Mouse (Mus musculus): Measurements from ENCODE around the gene Pacrg. TPM values are rescaled to one million over a fixed set of nuclear protein-coding genes. Genes with fewer than 3 reads are reported as not detected.
A peak's percentile ranks its signal among the peaks of the same experiment; 100 is the strongest.

Pacrg gene
- polyA plus RNA-seq, 1 experiment: 1.6 TPM

DNA sequence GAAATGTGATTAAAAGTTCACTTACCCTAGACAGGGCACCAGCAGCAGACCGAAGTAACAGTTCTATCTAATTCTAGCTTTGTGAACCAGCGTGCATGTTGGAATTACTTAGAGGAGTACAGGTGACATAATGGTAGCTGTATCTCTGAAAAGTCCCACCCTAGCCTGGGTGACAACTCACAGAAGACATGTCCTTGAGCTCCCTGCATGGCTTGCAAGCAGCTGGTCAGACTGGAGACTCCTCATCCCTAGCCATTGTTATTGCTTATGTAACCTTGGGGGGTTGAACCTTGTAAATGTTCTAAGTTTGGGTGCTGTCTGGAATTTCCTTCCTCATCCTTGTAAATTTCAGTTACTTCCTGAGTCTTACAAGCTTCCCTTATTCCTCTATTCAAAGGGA is 462.5 kb downstream of the Pacrg start:
- H3K27ac ChIP-seq (replicated peaks; ENCODE audit: low read depth, low read length): no peak overlapping the region
- peaks cover 2% of the 10 kb centered on the region; the same call in 1 of the 2 replicates for H3K4me1 ChIP-seq (ENCODE audit: control insufficient read depth, insufficient read depth, insufficient read length, low read length)
- H3K4me3 ChIP-seq (ENCODE audit: insufficient read depth, low read depth, low read length): no peak overlapping the region

DNA sequence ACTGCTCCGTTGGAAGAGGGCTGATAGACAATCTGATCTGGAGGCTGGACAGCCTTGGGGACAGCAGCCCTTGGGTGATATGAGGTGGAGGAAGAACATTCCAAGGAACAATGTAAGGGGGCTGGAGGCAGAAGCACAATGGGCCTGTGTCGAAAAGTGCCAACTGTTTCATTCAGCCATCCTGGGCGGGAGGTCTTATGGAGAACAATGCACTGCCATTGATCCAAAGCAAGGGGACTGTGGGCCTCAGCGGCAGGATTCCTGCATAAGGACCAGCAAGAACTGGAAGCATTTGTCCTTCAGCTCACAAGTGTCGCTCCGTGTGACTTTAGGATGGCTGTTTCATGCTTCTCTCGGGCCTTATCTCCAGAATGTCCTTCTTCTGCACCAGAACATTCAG is 465.8 kb downstream of the Pacrg start:
- Histone ChIP-seq H3K27ac (replicated peaks; ENCODE audit: low read depth, low read length) (no peak overlapping the region), H3K4me3 (ENCODE audit: insufficient read depth, low read depth, low read length) (no peak overlapping the region), H3K4me1 (ENCODE audit: control insufficient read depth, insufficient read depth, insufficient read length, low read length) (peaks cover 16% of the 10 kb centered on the region)

DNA sequence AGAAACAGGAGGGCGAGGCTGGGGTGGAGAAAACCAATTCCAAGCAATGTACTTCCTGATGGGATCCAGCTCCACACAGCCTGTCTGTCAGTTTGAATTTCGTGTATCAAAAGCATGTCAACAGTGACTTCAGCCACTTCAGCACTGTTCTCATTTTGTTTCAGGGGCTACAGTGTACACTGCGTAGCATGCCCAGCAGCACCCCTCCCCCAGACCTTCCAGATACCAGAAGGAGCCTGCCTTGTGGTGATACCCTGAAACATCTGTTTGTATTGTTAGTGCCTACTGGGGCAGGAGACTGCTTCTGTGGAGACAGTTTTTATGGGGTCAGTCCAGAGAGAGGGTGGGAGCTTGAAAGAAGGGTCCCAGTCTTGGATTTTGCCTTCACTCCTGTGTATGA is 466.4 kb downstream of the Pacrg start:
- peaks cover 16% of the 10 kb centered on the region for H3K4me1 ChIP-seq (ENCODE audit: control insufficient read depth, insufficient read depth, insufficient read length, low read length)
- no peak overlapping the region for H3K4me3 ChIP-seq (ENCODE audit: insufficient read depth, low read depth, low read length)
- no peak overlapping the region for H3K27ac ChIP-seq (replicated peaks; ENCODE audit: low read depth, low read length)

DNA sequence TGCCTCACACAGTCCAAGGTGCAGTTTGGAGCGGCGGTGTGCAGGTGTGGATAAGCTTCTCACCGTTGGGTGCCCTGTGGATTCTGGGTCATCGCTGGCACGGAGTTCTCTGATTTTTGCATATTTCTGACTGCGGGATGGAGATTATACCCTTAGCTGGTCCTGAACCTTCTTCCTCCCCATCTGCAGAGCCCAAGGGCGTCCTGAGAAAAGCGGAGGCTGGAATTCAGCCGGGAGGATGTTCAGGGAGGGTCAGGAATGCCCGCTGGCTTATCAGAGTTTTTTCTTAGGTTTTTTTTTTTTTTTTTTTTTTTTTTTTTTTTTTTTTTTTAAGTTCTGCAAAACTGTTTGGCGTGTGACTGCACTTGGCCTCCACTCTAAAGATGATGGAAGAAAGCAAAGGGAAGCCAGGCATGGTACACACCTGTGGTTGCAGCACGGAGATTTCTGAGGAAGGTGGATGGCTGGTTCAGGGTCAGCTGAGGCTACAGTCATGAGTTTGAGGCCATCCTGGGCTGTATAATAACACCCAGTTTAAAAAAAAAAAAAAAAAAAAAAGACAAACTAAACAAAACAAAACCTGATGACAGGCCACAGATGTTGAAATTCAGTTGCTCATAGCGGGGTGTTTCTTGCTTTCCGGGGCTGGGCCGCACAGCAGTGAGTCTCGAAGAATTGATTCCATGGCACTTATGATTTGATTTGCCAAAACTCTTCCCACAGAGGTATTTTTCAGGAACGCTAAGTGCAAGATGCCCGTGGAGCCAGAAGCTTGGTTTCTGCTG is 467.9 kb downstream of the Pacrg start:
- H3K4me1 ChIP-seq (ENCODE audit: control insufficient read depth, insufficient read depth, insufficient read length, low read length): peaks cover 20% of the 10 kb centered on the region
- peak overlapping the region; percentile 15 for H3K4me3 ChIP-seq (ENCODE audit: insufficient read depth, low read depth, low read length)
- H3K27ac ChIP-seq (replicated peaks; ENCODE audit: low read depth, low read length): peak overlapping the region; percentile 89

DNA sequence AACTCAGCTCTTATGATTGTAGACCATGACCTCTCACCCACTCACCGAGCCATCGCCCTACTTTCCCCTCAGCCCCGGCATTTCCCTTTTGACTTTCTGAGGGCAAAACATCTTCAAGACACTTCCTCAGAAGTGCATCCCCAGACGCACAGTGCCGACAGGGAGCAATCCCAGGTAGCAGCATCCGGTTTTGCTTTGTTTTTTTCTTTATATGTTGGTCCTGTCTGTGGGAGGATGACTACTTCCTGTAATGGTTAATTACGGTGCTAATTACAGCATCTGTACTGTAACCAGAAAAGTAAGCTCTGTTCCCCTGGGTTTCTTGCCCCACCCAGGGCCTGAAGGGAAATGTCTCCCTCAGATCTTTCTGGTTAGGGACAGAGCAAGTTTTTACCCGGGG is 468.6 kb downstream of the Pacrg start:
- H3K4me1 ChIP-seq (ENCODE audit: control insufficient read depth, insufficient read depth, insufficient read length, low read length): peaks cover 23% of the 10 kb centered on the region
- H3K27ac ChIP-seq (replicated peaks; ENCODE audit: low read depth, low read length): peak overlapping the region; percentile 64
- no peak overlapping the region for H3K4me3 ChIP-seq (ENCODE audit: insufficient read depth, low read depth, low read length)

DNA sequence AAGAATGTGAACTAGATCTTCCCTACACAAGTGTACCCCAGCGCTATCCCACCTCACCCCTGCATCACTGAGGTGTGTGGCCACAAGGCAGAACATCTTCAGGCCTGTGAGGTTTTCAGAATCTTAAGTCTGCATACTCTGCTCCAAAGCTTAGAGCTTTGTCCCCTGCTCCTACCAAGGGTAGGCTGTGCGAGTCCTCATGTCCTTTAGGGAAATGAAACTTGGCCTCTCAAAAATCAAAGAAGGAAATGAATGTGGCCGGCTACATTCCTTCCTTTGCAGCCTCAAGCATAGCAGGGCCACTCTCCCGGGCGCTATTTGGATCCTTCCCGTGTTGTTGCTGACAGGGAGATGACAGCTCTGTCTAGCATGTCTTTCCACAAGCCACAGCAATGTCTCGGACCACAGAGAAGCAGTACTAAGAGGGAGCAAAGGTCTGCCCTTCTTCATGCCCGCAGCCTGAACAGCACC is 469.4 kb downstream of the Pacrg start:
- H3K4me1 ChIP-seq (ENCODE audit: control insufficient read depth, insufficient read depth, insufficient read length, low read length): peaks cover 24% of the 10 kb centered on the region
- no peak overlapping the region for H3K4me3 ChIP-seq (ENCODE audit: insufficient read depth, low read depth, low read length)
- H3K27ac ChIP-seq (replicated peaks; ENCODE audit: low read depth, low read length): peak overlapping the region; percentile 64

DNA sequence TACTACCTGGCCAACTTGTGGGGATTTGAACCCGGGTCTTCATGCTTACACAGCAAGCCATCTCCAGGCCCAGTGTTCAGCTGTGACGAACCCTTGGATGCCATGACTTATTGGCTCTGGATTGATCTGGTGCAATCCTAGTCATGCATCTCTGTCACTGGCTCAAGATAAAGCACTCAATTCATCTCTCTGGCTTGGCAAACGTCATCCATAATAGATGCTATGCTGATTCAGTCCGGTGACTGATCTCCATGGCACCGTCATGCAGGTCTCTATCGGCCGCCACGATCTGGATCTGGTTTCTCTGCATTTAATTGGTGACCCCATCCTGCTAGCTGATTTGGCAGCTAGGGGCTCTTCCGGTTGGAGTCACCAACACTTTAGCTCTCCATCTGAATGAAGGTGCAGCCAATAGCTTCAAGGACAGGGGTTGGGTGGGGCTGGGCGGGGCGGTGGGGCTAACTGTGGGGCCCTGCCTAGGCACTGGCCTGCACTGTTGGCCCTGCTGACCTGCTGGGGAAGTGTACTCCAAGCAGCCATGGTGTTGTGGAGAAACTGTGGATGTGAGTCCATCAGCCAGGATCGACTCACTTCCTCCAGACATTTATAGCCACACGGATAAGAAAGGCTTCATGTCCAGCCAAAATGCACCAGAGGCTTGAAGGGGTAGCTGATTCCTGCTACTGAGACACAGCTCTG is 470.0 kb downstream of the Pacrg start:
- Histone ChIP-seq H3K4me1 (ENCODE audit: control insufficient read depth, insufficient read depth, insufficient read length, low read length) (peaks cover 24% of the 10 kb centered on the region), H3K4me3 (ENCODE audit: insufficient read depth, low read depth, low read length) (no peak overlapping the region), H3K27ac (replicated peaks; ENCODE audit: low read depth, low read length) (peak overlapping the region; percentile 52)

DNA sequence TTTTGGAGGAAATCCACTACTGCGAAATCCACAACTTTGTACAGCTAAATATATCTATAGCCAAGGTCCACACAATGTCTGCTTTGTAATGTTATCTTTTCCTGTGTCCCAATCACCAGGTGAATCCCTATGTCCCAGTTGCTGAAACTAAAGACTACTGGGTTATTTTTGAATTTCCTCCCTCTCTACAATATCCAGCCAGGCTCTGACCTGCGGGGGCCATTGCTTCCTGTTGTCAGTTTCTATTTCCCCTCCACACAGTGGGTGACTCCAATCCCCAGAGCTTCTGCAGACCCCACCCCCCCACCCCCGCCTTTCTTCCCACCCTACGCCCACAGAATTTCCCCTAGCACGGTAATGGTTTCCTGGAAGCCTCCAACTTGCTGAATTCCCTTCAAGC is 473.1 kb downstream of the Pacrg start:
- no peak overlapping the region for H3K4me3 ChIP-seq (ENCODE audit: insufficient read depth, low read depth, low read length)
- H3K27ac ChIP-seq (replicated peaks; ENCODE audit: low read depth, low read length): peak overlapping the region; percentile 73
- peaks cover 20% of the 10 kb centered on the region for H3K4me1 ChIP-seq (ENCODE audit: control insufficient read depth, insufficient read depth, insufficient read length, low read length)

DNA sequence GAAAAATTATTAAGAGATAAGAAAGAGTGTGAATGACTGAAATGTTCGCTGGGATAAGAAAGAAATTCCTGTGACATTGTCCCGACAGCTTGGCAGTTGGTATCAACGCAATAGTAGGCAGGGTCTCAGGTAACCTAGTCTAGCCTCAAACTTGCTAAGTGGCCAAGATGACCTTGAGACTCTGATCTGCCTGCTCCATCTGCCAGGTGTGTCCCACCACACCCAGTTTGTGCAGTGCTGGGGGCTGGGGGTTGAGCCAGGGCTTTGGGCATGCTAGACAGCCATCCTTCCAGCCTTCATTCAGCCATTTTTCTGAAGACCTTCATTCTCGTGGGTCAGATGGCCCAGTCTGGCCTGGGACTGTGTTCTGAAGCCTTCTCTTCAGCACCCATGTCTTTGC is 473.5 kb downstream of the Pacrg start:
- H3K27ac ChIP-seq (replicated peaks; ENCODE audit: low read depth, low read length): peak overlapping the region; percentile 46
- peaks cover 20% of the 10 kb centered on the region for H3K4me1 ChIP-seq (ENCODE audit: control insufficient read depth, insufficient read depth, insufficient read length, low read length)

DNA sequence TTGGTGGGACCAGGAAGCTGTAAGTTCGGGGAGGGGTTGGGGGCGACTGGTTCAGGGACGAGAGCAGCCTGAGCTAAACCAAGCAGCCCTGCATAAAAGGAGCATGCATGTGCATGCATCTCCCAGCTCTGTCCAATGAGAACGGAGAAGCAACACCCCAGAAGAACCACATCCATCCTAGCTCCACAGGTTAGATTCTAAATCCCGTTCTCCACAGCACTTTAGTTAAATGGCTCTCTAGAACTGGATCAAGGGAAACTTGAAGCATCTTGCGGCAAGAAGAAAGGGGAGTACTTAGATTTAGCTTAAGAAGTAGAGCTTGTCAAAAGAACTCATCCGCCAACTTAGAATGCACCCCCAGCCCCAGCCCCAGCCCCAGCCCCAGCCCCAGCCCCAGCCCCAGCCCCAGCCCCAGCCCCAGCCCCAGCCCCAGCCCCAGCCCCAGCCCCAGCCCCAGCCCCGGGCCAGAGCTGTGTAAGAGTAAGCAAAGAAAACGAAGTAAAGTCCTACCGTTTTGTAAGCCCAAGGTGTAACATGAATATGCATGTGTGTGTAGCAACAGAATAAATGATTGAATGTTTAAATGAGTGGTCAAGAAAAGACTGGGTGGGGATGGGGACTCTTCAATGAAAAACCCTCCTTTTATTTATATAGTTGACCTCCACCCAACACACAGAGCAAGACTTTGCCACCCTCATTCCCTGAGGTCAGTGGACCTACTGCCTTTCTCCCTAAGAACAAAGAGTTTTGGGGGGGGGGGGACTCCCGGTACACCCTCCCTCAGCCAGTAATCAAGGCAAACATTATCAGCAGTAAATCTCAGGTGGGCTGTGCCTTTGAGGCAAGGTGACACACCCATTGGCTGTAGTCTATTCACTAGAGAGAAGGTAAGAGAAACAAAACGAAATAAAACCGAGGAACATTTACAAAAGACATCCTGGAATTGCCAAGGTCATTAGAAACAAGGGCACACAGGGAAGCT is 474.3 kb downstream of the Pacrg start:
- H3K4me3 ChIP-seq (ENCODE audit: insufficient read depth, low read depth, low read length): no peak overlapping the region
- peaks cover 16% of the 10 kb centered on the region for H3K4me1 ChIP-seq (ENCODE audit: control insufficient read depth, insufficient read depth, insufficient read length, low read length)
- no peak overlapping the region for H3K27ac ChIP-seq (replicated peaks; ENCODE audit: low read depth, low read length)

More for the DNA sequence above, 473.5 kb downstream of the Pacrg start:
- no peak overlapping the region for H3K4me3 ChIP-seq (ENCODE audit: insufficient read depth, low read depth, low read length)

DNA sequence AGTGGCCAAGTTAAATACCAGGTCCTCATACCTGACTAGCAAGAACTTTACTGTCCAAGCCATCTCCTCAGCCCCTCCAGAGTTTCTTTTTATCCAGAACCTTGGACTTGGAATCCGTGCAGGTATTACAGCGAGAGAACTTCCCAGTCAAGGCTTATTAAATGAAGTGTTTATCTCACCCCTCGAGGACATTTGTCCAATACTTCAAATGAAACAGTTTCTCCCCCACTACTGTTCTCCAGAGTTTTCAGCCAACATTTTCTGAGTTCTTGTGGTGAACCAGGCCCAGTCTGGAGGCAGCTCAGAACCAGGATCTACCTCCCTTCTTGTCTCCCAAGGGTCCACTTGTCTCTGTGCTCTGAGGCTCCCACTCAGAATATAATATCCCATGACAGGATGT is 477.0 kb downstream of the Pacrg start:
- Histone ChIP-seq H3K4me1 (ENCODE audit: control insufficient read depth, insufficient read depth, insufficient read length, low read length) (peaks cover 16% of the 10 kb centered on the region), H3K27ac (replicated peaks; ENCODE audit: low read depth, low read length) (no peak overlapping the region), H3K4me3 (ENCODE audit: insufficient read depth, low read depth, low read length) (no peak overlapping the region)

DNA sequence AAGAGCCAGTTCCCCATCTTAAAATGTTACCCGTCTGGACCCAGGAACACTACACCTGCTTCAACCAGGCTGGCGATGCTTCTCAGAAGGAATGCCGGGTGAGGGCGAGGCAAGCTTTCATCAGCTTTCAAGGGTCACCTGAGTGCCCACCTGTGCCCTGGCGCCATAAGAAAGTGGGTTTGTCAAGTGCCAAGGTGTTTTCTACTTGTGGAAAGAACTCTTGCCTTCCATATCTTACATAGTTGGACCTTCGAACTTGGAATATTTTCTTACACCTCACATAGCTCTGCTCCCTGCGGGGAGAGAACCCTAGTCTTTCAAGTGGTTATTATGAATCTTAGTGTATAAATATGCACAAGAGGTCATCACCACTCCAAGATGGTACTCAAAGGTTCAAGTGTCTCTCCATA is 478.2 kb downstream of the Pacrg start:
- Histone ChIP-seq H3K27ac (replicated peaks; ENCODE audit: low read depth, low read length) (no peak overlapping the region), H3K4me3 (ENCODE audit: insufficient read depth, low read depth, low read length) (no peak overlapping the region), H3K4me1 (ENCODE audit: control insufficient read depth, insufficient read depth, insufficient read length, low read length) (peaks cover 15% of the 10 kb centered on the region)

DNA sequence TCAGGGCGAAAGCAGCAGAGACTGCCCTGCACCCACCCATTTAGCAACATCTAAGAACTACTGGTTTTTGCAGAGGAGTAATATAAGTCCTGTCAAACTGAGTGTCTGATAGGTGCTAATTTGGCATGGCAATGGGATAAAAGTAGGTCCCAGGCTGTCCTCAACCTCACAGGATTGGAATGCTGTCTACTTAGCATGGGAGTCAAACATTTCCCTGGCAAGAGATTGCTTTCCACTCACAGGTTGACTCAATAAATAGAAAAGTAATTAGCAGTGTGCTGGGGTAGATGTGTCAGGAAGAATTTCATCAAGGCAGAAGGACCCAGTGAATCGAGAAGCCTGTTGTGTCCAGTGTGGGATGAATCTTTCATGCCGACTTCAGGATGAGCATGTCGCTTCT is 479.4 kb downstream of the Pacrg start:
- Histone ChIP-seq H3K4me3 (ENCODE audit: insufficient read depth, low read depth, low read length) (no peak overlapping the region), H3K4me1 (ENCODE audit: control insufficient read depth, insufficient read depth, insufficient read length, low read length) (peaks cover 19% of the 10 kb centered on the region), H3K27ac (replicated peaks; ENCODE audit: low read depth, low read length) (no peak overlapping the region)

DNA sequence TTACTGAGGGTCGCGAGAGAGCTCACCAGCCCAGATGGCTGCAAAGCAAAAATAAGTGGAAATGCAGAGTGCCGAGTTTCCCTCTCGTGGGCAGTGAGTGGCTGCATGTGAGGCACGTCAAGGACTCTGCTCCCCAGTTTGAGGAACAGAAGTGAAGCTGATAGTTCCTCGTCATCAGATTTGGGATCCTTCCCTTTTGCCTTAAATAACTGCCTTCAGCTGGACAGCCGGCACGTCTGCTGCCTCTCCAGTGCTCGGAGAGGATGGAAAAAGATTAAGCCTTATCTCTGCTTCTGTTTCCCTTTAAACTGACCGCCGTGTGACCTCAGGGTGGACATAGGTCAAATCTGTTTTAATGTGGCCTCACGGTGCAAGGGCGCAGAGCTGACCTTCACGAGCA is 480.6 kb downstream of the Pacrg start:
- Histone ChIP-seq H3K4me3 (ENCODE audit: insufficient read depth, low read depth, low read length) (no peak overlapping the region), H3K4me1 (ENCODE audit: control insufficient read depth, insufficient read depth, insufficient read length, low read length) (peaks cover 19% of the 10 kb centered on the region), H3K27ac (replicated peaks; ENCODE audit: low read depth, low read length) (peak overlapping the region; percentile 58)

DNA sequence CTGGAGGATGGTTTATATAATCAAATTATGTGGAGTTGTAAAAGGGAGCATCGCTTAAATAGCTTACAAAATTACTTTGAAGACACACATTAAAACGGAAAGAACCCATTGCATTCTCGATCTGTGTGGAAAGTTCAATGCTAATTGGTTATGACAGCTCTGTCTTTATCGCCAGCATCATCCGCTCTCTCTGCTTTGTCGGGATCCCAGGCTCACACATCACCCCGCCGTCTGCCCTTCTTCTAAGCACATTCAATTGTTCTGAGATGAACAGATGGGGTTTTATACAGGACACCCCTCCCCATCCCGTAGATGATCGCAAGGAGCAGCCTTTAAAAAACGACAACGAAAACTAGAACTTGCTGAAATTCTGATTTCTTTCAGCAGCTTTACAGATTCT is 482.8 kb downstream of the Pacrg start:
- H3K4me1 ChIP-seq (ENCODE audit: control insufficient read depth, insufficient read depth, insufficient read length, low read length): peaks cover 19% of the 10 kb centered on the region
- no peak overlapping the region for H3K27ac ChIP-seq (replicated peaks; ENCODE audit: low read depth, low read length)
- H3K4me3 ChIP-seq (ENCODE audit: insufficient read depth, low read depth, low read length): no peak overlapping the region
